Mouse (Mus musculus): ENCODE results near the gene Akap13. TPM values are rescaled to one million over a fixed set of nuclear protein-coding genes. Genes with fewer than 3 reads are reported as not detected.

The Akap13 gene
- total and polyA plus RNA-seq, 2 experiments from 2014 or later, result 13.8 to 26.1 TPM

DNA sequence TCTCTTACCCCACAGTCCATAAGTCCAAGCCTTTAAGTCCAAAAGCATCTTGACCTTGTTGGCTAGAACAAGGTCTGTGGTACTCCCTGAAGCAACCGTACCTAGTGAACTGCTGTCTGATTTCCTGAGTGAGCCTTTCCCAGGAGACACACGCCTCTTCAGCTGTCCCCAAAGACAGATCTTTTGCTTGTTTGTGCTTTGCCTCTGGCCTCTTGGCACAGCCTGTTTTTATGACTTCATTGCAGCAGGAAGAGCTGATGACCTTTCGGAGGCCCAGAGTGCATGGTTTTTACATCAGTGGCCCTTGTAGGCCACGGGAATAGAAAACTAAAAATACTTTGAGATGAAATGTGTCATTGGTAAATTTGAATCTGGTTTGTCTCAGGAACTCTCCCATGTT lies 260.6 kb downstream of the Akap13 start:
- TF ChIP-seq CTCF (IDR thresholded peaks at IDR 0.05; ENCODE audit: low read depth), result no peak
- WGBS, result 78% methylated on average over 4 of the region's 4 CpGs
- Histone ChIP-seq H3K4me1 (ENCODE audit: insufficient read depth, low read length) (no peaks in the 10 kb centered on the region), H3K27ac (no peak overlapping the region), H3K4me2 (ENCODE audit: low read depth, low read length) (no peak overlapping the region), H3K9me3 (ENCODE audit: low read length) (no peaks in the 10 kb centered on the region), H3K36me3 (ENCODE audit: insufficient read depth, low read length) (no peaks in the 10 kb centered on the region; the same call in 1 of the 2 replicates), H3K9ac (replicated peaks; ENCODE audit: low read length) (no peak overlapping the region), H3K27me3 (ENCODE audit: insufficient read depth, low read length) (no peaks in the 10 kb centered on the region), H3K4me3 (ENCODE audit: low read length) (no peak overlapping the region)
- ATAC-seq (no peak), DNase-seq (ENCODE audit: low spot score) (no peak)

DNA sequence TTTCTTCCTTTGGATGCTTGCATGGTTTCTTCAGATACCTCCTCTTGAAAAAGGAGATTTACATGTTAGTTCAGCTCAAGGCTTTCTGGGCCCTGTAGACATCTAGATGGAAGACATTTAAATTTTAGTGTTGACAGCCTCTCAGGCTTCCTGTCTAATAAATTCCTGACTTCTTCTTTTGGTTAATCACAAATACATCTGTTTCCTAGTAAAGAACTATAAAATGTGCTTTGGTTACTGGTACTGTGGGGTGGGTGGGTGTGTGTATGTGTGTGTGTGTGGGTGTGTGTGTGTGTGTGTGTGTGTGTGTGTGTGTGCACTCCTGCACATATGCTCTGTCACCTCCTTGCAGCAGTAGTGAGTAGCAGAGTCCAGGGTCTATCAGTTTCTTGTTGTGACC lies 262.0 kb downstream of the Akap13 start:
- no peaks in the 10 kb centered on the region; the same call in 1 of the 2 replicates for H3K36me3 ChIP-seq (ENCODE audit: insufficient read depth, low read length)
- ATAC-seq (no peak), DNase-seq (ENCODE audit: low spot score) (no peak)
- H3K4me3 ChIP-seq (ENCODE audit: low read length), result no peak overlapping the region
- no peak overlapping the region for H3K27ac ChIP-seq
- H3K9ac ChIP-seq (replicated peaks; ENCODE audit: low read length), result no peak overlapping the region
- H3K9me3 ChIP-seq (ENCODE audit: low read length), result no peaks in the 10 kb centered on the region
- H3K4me2 ChIP-seq (ENCODE audit: low read depth, low read length), result no peak overlapping the region
- no peaks in the 10 kb centered on the region for H3K4me1 ChIP-seq (ENCODE audit: insufficient read depth, low read length)
- TF ChIP-seq CTCF (IDR thresholded peaks at IDR 0.05; ENCODE audit: low read depth), result no peak
- H3K27me3 ChIP-seq (ENCODE audit: insufficient read depth, low read length), result no peaks in the 10 kb centered on the region

DNA sequence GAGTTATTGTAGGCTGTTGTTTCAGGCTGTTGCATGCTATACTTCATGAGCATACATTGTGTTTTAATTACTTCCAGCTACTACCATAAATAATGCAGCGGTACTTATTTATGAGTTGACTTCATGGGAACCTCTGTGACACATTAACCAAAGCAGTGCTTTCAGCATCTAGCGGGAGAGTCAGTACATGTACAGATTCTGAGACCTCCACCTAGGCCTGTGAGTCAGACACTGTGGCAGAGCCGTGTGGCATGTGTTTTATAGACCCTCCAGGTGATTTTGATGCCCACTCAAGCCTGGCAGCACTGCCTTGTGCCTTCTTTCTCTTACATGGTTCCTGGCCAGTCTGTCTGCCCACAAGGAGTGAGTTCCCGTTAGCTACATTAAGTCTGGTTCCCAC lies 266.0 kb downstream of the Akap13 start:
- DNase-seq (ENCODE audit: low spot score), result no peak
- Histone ChIP-seq H3K4me1 (ENCODE audit: insufficient read depth, low read length) (no peaks in the 10 kb centered on the region), H3K4me3 (ENCODE audit: low read length) (no peak overlapping the region), H3K9ac (replicated peaks; ENCODE audit: low read length) (no peak overlapping the region), H3K4me2 (ENCODE audit: low read depth, low read length) (no peak overlapping the region), H3K27me3 (ENCODE audit: insufficient read depth, low read length) (no peaks in the 10 kb centered on the region), H3K9me3 (ENCODE audit: low read length) (no peaks in the 10 kb centered on the region), H3K36me3 (ENCODE audit: insufficient read depth, low read length) (no peaks in the 10 kb centered on the region; the same call in 1 of the 2 replicates), H3K27ac (no peak overlapping the region)
- 95% methylated on average over 4 of the region's 4 CpGs for WGBS
- no peak for TF ChIP-seq CTCF (IDR thresholded peaks at IDR 0.05; ENCODE audit: low read depth)
- ATAC-seq, result no peak

DNA sequence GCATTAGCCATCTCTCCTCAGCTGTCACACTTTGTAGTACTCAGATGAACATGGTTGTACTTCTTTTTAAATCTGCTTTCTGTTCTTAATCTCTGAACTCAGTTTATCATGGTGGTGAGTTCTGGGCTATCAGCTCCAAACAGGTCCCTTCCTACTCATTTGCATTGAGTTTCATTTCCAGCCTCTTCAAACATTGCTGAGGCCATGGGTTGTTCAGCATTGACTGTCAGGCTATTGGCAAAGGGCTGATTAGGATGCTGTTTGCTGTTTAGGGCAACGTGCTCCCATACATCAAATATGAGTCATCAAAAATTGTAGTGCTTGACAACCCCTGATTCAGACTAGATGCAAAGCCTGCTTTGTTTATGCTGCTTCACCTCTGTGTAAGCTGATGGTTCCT lies 268.7 kb downstream of the Akap13 start:
- 94% methylated on average over 1 of the region's 1 CpGs for WGBS

DNA sequence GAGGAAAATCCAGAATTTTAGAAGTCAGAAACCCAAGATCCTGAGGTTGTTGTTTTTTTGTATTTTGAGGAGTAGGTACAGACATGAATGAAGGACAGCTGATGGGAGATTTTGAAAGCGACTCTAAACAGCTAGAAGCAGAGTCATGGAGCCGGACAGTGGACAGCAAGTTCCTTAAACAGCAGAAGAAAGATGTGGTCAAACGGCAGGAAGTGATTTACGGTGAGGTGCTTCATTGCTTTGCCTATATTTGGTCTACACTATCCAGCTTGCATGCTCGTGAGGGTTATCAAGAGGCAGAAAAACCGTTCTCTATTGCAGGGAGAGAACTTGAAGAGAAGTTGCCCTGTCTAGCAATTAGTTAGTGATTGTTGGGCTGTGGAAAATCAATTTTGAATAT lies 270.6 kb downstream of the Akap13 start:
- H3K4me1 ChIP-seq (ENCODE audit: insufficient read depth, low read length), result no peaks in the 10 kb centered on the region
- no peaks in the 10 kb centered on the region for H3K9me3 ChIP-seq (ENCODE audit: low read length)
- H3K27me3 ChIP-seq (ENCODE audit: insufficient read depth, low read length), result no peaks in the 10 kb centered on the region
- no peak for DNase-seq (ENCODE audit: low spot score)
- no peak overlapping the region for H3K27ac ChIP-seq
- no peak for ATAC-seq
- WGBS, result 94% methylated on average over 6 of the region's 6 CpGs
- H3K9ac ChIP-seq (replicated peaks; ENCODE audit: low read length), result no peak overlapping the region
- no peak overlapping the region for H3K4me2 ChIP-seq (ENCODE audit: low read depth, low read length)
- peaks cover 21% of the 10 kb centered on the region for H3K36me3 ChIP-seq (ENCODE audit: insufficient read depth, low read length)
- no peak for TF ChIP-seq CTCF (IDR thresholded peaks at IDR 0.05; ENCODE audit: low read depth)
- no peak overlapping the region for H3K4me3 ChIP-seq (ENCODE audit: low read length)

More for the DNA sequence above, 268.7 kb downstream of the Akap13 start:
- Histone ChIP-seq H3K27me3 (ENCODE audit: insufficient read depth, low read length) (no peaks in the 10 kb centered on the region), H3K4me2 (ENCODE audit: low read depth, low read length) (no peak overlapping the region), H3K9ac (replicated peaks; ENCODE audit: low read length) (no peak overlapping the region), H3K36me3 (ENCODE audit: insufficient read depth, low read length) (peaks cover 10% of the 10 kb centered on the region), H3K4me3 (ENCODE audit: low read length) (no peak overlapping the region), H3K4me1 (ENCODE audit: insufficient read depth, low read length) (no peaks in the 10 kb centered on the region), H3K27ac (no peak overlapping the region), H3K9me3 (ENCODE audit: low read length) (no peaks in the 10 kb centered on the region)
- no peak for TF ChIP-seq CTCF (IDR thresholded peaks at IDR 0.05; ENCODE audit: low read depth)
- ATAC-seq (no peak), DNase-seq (ENCODE audit: low spot score) (no peak)

DNA sequence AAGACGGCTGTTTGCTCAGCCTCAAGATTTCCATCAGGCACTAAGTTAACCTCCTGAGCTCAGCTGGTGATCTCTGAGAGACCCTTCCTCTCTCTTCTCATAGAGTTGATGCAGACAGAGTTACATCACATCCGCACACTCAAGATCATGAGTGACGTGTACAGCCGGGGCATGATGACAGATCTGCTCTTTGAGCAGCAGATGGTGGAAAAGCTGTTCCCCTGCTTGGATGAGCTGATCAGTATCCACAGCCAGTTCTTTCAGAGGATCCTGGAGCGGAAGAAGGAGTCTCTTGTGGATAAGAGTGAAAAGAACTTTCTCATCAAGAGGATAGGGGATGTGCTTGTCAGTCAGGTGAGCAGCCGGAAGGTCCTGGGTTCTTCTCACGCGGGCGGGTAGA lies 271.5 kb downstream of the Akap13 start:
- no peak for DNase-seq (ENCODE audit: low spot score)
- Histone ChIP-seq H3K4me3 (ENCODE audit: low read length) (no peak overlapping the region), H3K27me3 (ENCODE audit: insufficient read depth, low read length) (no peaks in the 10 kb centered on the region), H3K9ac (replicated peaks; ENCODE audit: low read length) (no peak overlapping the region), H3K27ac (no peak overlapping the region), H3K36me3 (ENCODE audit: insufficient read depth, low read length) (peaks cover 21% of the 10 kb centered on the region), H3K9me3 (ENCODE audit: low read length) (no peaks in the 10 kb centered on the region), H3K4me1 (ENCODE audit: insufficient read depth, low read length) (no peaks in the 10 kb centered on the region), H3K4me2 (ENCODE audit: low read depth, low read length) (no peak overlapping the region)
- ATAC-seq, result no peak
- 84% methylated on average over 9 of the region's 9 CpGs for WGBS
- TF ChIP-seq CTCF (IDR thresholded peaks at IDR 0.05; ENCODE audit: low read depth), result no peak

DNA sequence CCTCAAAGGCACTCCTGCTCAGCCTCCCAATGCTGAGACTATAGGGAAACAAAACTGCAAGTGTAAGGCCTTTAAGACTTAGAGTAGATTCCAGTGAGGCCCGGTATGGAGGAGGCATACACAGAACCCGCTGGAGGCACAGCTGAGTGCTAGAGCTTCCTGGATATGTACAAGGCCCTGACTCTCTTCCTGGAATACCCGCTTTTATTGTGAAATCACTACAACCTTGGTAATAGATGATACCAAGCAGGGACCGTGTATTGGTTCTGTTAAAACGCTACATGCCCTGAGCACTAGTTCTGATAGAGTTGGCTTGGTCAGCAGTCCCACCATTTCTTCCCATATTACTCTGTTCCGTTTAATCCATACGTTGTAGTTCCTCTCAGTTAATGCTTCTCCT lies 274.3 kb downstream of the Akap13 start:
- Histone ChIP-seq H3K27me3 (ENCODE audit: insufficient read depth, low read length) (no peaks in the 10 kb centered on the region), H3K9me3 (ENCODE audit: low read length) (no peaks in the 10 kb centered on the region), H3K9ac (replicated peaks; ENCODE audit: low read length) (no peak overlapping the region), H3K4me1 (ENCODE audit: insufficient read depth, low read length) (no peaks in the 10 kb centered on the region), H3K4me2 (ENCODE audit: low read depth, low read length) (no peak overlapping the region), H3K27ac (no peak overlapping the region), H3K36me3 (ENCODE audit: insufficient read depth, low read length) (peaks cover 21% of the 10 kb centered on the region), H3K4me3 (ENCODE audit: low read length) (no peak overlapping the region)
- ATAC-seq (no peak), DNase-seq (ENCODE audit: low spot score) (no peak)
- TF ChIP-seq CTCF (IDR thresholded peaks at IDR 0.05; ENCODE audit: low read depth), result no peak
- 96% methylated on average over 7 of the region's 7 CpGs for WGBS
